Mouse (Mus musculus) bone marrow macrophage, adult 2 months (primary cell): Measurements from ENCODE around the gene Arf6. TPM values are rescaled to one million over a fixed set of nuclear protein-coding genes. Genes with fewer than 3 reads are reported as not detected.
A peak's percentile ranks its signal among the peaks of the same experiment; 100 is the strongest.

Source experiments
- H3K27ac ChIP-seq: 2 replicates; pipeline ENCODE4 v1.5.1; 2012; ENCODE audit warnings: low read depth, low read length; ENCODE audit not compliant: insufficient read depth
- H3K4me1 ChIP-seq: 2 replicates; pipeline ENCODE4 v1.6.1; 2012; ENCODE audit warnings: low read length; ENCODE audit not compliant: control insufficient read depth, insufficient read depth
- H3K4me3 ChIP-seq: 2 replicates; pipeline ENCODE4 v1.5.1; 2012; ENCODE audit warnings: mild to moderate bottlenecking, low read length, moderate library complexity; ENCODE audit not compliant: insufficient read depth
- CTCF ChIP-seq: IDR thresholded peaks from 2 replicates; pipeline ENCODE4 v1.5.1; 2012; ENCODE audit warnings: low read depth, mild to moderate bottlenecking, low read length, moderate library complexity
- POLR2A ChIP-seq: IDR thresholded peaks from 2 replicates; pipeline ENCODE4 v1.6.1; 2012; ENCODE audit warnings: mild to moderate bottlenecking, low read depth, low read length, borderline replicate concordance
- polyA plus RNA-seq: library from polyadenylated mRNA; stranded (reverse); fragments of >200 nt; gene quantifications from 2 replicates; pipeline ENCODE4 v1.2.4, GENCODE M21; 2012; ENCODE audit not compliant: missing spikeins, insufficient read depth, insufficient read length

The Arf6 gene
- polyA plus RNA-seq, 1 experiment = 162 TPM

DNA sequence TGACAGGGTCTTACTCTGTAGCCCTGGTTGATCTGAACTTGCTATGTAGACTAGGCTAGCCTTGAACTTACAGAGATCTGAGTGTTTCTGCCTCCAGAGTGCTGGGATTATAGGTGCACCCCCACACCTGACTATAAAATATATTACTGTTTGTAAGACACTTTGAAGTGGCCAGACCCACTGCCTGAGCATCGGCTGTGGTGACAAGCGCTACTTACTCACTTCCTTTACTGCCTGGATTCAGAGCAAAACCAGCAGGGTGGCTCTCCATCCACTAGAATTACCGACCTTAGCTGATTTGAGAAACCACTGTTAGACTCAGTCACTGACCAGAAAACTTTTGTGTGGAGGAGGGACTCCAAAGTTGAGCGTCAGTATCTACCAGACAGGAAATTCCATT lies 40.0 kb downstream of the Arf6 start:
- peaks cover 10% of the 10 kb centered on the region for H3K4me1 ChIP-seq
- no peak overlapping the region for H3K4me3 ChIP-seq
- H3K27ac ChIP-seq = no peak overlapping the region
- TF ChIP-seq POLR2A = no peak
- no peak for TF ChIP-seq CTCF

DNA sequence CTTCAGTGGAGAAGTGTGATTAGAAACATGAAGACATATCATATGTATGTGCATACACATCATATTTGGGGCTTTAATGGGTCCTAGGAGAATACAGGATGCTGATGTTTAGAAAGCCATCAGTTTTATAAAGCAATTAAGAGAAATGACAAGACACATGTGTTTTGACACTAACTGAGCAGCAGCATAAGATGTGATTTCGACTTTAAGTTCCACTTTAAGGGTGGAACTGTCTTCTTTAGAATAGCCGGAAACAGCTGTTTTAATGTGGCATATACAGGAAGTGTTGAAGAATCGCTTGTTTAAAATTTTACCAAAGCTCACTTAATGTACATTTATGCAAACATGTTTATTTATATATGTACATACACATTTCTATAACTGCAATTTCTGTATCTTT lies 41.4 kb downstream of the Arf6 start:
- Histone ChIP-seq H3K27ac (no peak overlapping the region), H3K4me1 (peaks cover 20% of the 10 kb centered on the region), H3K4me3 (no peak overlapping the region)
- TF ChIP-seq POLR2A = no peak

DNA sequence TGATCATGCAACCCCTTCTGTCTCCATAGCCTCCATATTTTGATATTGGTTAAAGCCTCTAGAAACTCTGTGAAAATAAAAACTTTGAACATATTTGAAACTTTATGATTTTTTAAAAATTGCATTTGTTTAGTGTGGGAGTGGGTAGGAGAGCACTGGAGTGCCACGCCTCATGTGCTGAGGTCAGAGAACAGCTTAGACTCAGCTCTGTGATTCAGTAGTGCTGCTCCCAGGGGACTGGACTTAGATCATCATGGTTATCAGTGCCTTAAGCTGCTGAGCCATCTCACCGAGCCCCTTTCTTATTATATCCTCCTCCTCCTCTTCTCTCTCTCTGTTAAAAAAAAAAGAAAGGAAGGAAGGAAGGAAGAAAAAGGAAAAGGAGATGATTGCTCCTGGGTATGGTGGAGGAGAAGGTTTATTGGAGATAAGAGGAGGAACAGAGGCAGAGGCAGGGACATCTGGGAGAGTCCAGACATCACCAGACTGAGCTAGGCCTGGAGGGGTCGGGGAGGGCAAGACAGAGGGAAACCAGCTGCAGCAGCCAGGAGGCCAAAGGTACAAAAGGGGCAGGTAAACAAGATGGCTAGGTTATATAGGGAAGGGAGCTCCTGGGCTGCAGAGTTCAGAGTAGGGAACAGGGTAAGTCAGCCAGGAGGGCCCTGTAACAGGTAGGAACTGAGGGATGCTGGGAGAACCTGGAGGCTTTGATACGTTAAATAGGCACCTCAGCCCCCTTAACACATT lies 43.0 kb downstream of the Arf6 start:
- peaks cover 31% of the 10 kb centered on the region for H3K4me1 ChIP-seq
- TF ChIP-seq POLR2A (no peak), CTCF (no peak)
- no peak overlapping the region for H3K27ac ChIP-seq
- no peak overlapping the region for H3K4me3 ChIP-seq

DNA sequence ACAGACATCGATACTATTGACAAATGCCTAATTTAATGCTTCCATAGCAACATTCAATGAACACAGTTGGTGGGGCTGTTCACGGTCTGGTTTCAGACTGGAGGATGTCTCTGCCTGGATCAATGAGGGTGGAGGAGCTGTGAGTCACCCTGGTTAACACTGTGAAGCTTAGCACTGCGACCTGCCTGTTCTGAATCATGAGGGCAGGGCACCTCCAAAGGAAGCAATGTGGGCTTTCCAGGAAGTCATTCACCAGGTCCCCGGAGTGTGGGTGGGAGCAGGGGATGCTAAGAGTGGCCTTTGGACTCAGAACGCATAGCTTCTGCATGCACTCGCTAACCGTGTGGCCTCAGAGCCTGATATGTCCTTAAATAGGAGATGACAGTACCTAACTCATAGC lies 44.8 kb downstream of the Arf6 start:
- peaks cover 37% of the 10 kb centered on the region for H3K4me1 ChIP-seq
- H3K27ac ChIP-seq = no peak overlapping the region
- H3K4me3 ChIP-seq = no peak overlapping the region
- TF ChIP-seq POLR2A (no peak), CTCF (no peak)

DNA sequence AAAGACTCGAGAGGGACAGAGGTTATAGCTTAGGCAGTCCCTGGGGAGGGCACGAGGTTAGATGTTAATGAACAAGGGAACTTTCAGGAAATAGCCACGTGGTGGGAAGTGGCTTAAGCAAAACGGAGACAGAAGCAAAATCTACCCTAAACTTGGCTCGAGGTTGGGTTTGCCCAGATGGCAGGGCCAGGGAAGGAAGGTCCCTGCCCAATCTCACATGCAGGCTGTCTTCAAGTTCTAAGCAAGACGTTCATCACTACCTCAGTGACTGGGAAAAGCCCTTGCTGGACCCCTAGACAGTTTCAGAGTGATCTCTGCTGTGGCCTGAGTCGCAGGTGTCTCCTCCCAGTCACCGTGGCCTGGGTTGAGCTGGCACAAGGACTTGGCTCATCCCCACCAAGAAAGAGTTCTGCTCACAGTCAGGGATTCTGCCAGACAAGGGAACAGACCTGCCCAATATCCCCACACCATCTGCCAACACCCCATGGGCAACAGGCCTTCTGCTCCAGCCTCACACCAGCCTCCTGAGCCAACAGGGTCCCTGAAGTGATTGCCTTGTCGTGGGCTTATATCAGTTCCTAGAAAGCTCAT lies 45.8 kb downstream of the Arf6 start:
- no peak for TF ChIP-seq POLR2A
- TF ChIP-seq CTCF = no peak; the same call in 1 of the 2 replicates
- no peak overlapping the region for H3K27ac ChIP-seq
- peaks cover 46% of the 10 kb centered on the region for H3K4me1 ChIP-seq
- H3K4me3 ChIP-seq = no peak overlapping the region

DNA sequence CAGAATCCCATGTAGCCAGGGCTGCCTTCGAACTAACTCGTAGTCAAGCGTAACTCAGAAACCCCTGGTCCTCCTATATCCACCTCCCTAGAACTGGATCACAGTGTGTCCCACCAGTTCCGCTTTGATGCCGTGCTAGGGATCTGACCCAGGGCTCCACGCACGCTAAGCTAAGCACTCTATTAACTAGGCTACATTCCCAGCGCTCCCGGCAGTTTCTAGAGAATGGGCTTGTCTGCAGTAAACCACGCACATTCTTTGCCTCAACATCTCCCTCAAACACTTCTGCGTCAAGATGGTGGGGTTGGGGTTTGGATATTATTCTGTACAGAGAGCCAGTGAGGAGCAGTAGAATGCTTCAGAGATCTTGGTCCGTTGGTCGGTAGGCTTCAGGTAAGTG lies 46.7 kb downstream of the Arf6 start:
- Histone ChIP-seq H3K4me3 (no peak overlapping the region), H3K27ac (no peak overlapping the region), H3K4me1 (peaks cover 50% of the 10 kb centered on the region)
- TF ChIP-seq POLR2A = no peak
- TF ChIP-seq CTCF = no peak

DNA sequence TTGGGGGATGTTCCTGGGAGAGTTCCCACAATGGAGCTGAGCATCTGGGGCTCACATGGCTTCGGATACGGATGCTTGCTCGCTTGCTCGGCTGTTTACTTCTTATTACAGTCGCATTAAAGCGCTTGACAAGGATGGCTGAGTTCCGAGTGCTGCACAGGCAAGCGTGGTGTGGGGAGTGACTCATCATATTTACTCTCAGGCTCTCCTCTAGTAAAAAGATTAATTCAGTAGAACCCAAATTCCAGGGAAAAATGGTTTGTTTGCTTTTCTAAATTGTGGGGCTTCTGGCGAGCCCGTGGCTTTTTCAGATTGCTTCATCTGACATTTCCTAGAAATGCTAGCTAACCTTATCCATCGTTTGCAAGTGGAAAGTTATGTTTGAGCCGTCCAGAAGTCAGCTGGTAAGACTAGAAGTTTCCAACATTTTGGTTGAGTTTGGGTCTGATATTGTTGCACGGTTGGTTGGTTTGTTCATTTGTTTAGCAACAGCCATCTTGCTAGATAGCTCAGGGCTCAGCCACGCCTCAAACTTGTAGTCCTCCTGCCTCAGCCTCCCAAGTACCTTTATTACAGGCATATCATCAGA lies 47.2 kb downstream of the Arf6 start:
- peaks cover 52% of the 10 kb centered on the region for H3K4me1 ChIP-seq
- no peak for TF ChIP-seq CTCF
- no peak for TF ChIP-seq POLR2A
- H3K27ac ChIP-seq = peak overlapping the region; percentile 46
- no peak overlapping the region for H3K4me3 ChIP-seq

DNA sequence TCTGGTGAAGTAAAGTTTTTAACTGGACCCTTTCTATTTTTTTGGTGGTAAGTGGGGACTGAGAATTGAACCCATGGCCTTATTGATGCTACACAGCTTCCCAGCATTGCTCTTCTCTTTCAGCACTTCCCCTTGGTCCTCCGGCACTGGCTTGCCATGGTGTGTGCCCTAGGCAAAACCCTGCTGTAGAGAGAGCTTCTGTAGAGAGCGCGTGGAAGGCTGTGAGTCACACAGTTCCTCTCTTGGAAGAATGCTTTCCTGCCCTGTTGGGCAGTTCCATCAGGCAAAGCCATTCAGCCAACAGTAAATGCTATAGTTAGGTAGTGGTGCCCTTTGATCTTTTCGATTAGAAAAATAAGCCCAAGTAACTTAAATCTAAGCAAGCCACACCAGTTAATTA lies 47.7 kb downstream of the Arf6 start:
- H3K4me1 ChIP-seq = peaks cover 57% of the 10 kb centered on the region
- TF ChIP-seq POLR2A (no peak), CTCF (no peak)
- no peak overlapping the region for H3K4me3 ChIP-seq
- H3K27ac ChIP-seq = peak overlapping the region; percentile 46

DNA sequence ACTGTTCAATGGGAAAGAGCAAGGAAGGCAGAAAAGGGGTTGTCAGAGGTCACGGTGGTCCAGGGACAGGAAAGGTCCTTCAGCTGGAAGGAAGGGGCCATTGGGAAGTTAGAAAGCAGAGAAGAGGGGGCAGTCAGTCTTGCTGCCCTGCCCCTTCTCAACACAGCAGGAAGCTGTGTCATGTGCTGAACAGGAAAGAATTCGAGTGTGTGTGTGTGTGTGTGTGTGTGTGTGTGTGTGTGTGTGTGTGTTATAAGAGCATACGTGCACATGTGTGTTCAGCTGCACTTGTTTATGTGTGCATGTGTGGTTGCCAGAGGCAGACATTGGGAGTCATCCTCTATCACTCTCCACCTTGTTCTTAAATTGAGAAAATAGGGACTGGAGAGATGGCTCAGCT lies 48.8 kb downstream of the Arf6 start:
- Histone ChIP-seq H3K27ac (peak overlapping the region; percentile 23), H3K4me3 (no peak overlapping the region), H3K4me1 (peaks cover 64% of the 10 kb centered on the region)
- TF ChIP-seq CTCF = no peak
- TF ChIP-seq POLR2A = no peak

DNA sequence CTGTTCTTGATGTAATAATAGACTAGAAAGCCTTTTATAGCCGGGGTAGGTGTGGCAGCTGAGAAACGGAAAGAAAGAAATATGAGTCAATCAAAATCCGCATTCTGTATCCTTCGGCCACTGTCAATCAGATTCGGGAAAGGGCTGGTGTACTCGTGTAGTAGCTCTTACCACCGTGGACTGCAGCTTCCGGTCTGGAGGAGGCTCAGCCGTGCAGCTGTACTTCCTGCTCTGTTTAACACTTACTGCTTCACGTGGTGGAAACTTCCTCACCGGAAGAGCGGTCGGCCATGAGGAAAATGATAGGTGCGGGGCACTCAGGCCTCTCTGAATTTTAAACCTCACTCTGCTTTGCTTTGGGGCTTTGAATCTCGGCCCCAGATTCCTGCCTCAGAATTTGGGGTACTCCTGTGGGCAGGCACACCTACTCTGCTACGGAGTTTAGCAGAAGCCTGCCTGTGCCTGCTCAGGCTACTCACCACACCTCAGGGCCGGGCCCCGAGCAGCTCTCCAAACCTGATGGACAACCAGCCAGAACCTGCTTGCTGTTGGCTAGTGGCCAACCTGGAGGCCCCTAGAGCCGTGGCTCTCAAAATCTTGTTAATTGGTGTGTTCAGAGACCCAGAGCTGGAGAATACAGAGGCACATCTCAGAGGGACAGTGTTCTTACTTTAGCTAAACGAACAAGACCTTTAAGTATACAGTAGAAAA lies 51.0 kb downstream of the Arf6 start:
- TF ChIP-seq CTCF (no peak; the same call in 1 of the 2 replicates), POLR2A (no peak)
- Histone ChIP-seq H3K4me1 (peaks cover 54% of the 10 kb centered on the region), H3K27ac (peak overlapping the region; percentile 81), H3K4me3 (no peak overlapping the region; the same call in 1 of the 2 replicates)

Other genes starting within 250 kb of the Arf6 start
- gene Rps29, start 213.0 kb upstream of the Arf6 start, polyA plus RNA-seq = 1,903 and 2,167 TPM in 2 replicates
- 5.7 and 6.3 TPM in 2 replicates for gene Lrr1, start 203.3 kb upstream of the Arf6 start, polyA plus RNA-seq
- 390 and 430 TPM in 2 replicates for gene Rpl36al, start 188.1 kb upstream of the Arf6 start, polyA plus RNA-seq
- gene Mgat2, start 188.0 kb upstream of the Arf6 start, polyA plus RNA-seq = 58.3 and 60.4 TPM in 2 replicates
- gene Gm49383, start 175.0 kb upstream of the Arf6 start, polyA plus RNA-seq = 3.6 and 4.5 TPM in 2 replicates
- 1.6 and 2.1 TPM in 2 replicates for gene Dnaaf2, start 173.7 kb upstream of the Arf6 start, polyA plus RNA-seq
- 10.5 and 10.6 TPM in 2 replicates for gene Gm49384, start 167.9 kb upstream of the Arf6 start, polyA plus RNA-seq
- 9.3 and 10.2 TPM in 2 replicates for gene Pole2, start 144.0 kb upstream of the Arf6 start, polyA plus RNA-seq
- 5.1 and 6.1 TPM in 2 replicates for gene Klhdc1, start 131.0 kb upstream of the Arf6 start, polyA plus RNA-seq
- 17.3 and 19.3 TPM in 2 replicates for gene Klhdc2, start 75.5 kb upstream of the Arf6 start, polyA plus RNA-seq
- 52.9 and 57.9 TPM in 2 replicates for gene Nemf, start 15.0 kb upstream of the Arf6 start, polyA plus RNA-seq
- not detected in 2 replicates for gene Gm9887, start 308 bp downstream of the Arf6 start, polyA plus RNA-seq
- gene Vcpkmt, start 210.9 kb downstream of the Arf6 start, polyA plus RNA-seq = 12.1 and 14.4 TPM in 2 replicates